In genomic region chr7:109790818-109791217, GRCm38 (mm10) we compare ENCODE assay signal across 22 mouse cellular contexts. TPM values are rescaled to one million over a fixed set of nuclear protein-coding genes. Genes with fewer than 3 reads are reported as not detected.
"Had no signal": no experiment of that assay in that cellular context is flagged by ENCODE, and none has a peak within 500 bp of the region (broad histone marks: within the 10 kb centered on the region; RNA-seq: fewer than 3 reads in every experiment).

No protein-coding gene starts in this region.

- H3K27me3 ChIP-seq: liver, embryonic 15.5 days; neural tube, embryonic 13.5 days; neural tube, embryonic 15.5 days had no signal

- H3K9ac ChIP-seq: liver, embryonic 15.5 days; liver, postnatal 0 days; midbrain, embryonic 12.5 days; neural tube, embryonic 13.5 days; neural tube, embryonic 15.5 days had no signal

- H3K36me3 ChIP-seq: liver, embryonic 15.5 days; midbrain, embryonic 12.5 days; neural tube, embryonic 13.5 days; neural tube, embryonic 15.5 days had no signal

- H3K4me1 ChIP-seq: midbrain, embryonic 12.5 days; neural tube, embryonic 15.5 days had no signal

- H3K4me3 ChIP-seq: liver, embryonic 15.5 days; megakaryocyte, embryonic 14.5 days; midbrain, embryonic 12.5 days; myocyte; neural tube, embryonic 13.5 days; neural tube, embryonic 15.5 days had no signal

- H3K4me2 ChIP-seq: liver, embryonic 15.5 days; midbrain, embryonic 12.5 days; neural tube, embryonic 13.5 days; neural tube, embryonic 15.5 days had no signal

- H3K9me3 ChIP-seq: liver, embryonic 15.5 days; megakaryocyte, embryonic 14.5 days; midbrain, embryonic 12.5 days; neural tube, embryonic 13.5 days; neural tube, embryonic 15.5 days had no signal

- DNase-seq: liver, postnatal 0 days; lung, adult 2 months; lung, postnatal 14 days; lung, postnatal 36 days; midbrain, embryonic 14.5 days; retina, postnatal 1 day; right cerebral cortex, adult 18-20 months; right cerebral cortex, postnatal 25 days; right cerebral cortex, postnatal 4 days; spleen, adult 18-20 months; thymus, adult 2 months; thymus, postnatal 25 days; thymus, postnatal 4 days had no signal

- ATAC-seq: liver, postnatal 0 days; midbrain, embryonic 16.5 days had no signal

- H3K27ac ChIP-seq: liver, embryonic 15.5 days; macrophage; midbrain, embryonic 12.5 days; neural tube, embryonic 13.5 days; neural tube, embryonic 15.5 days had no signal

RNA-seq across cellular contexts. Expression of gene Nrip3, which starts 9.0 kb away (rescaled TPM):
- polyA plus RNA-seq: macrophage had no signal

RNA-seq across cellular contexts. Expression of gene Ascl3, which starts 59.3 kb away (rescaled TPM):
- polyA plus RNA-seq: liver, embryonic 15.5 days; liver, postnatal 0 days; macrophage; midbrain, embryonic 12.5 days; midbrain, embryonic 14.5 days; neural tube, embryonic 11.5 days had no signal
